Mouse (Mus musculus): ENCODE data around the gene Cpeb3. TPM values are rescaled to one million over a fixed set of nuclear protein-coding genes. Genes with fewer than 3 reads are reported as not detected.
"Not testable (repeated sequence)": the region's sequence is repeated elsewhere in the genome, so short reads cannot be mapped to it uniquely, and the experiment has no call there.

Cpeb3 gene
- total RNA-seq, 2 experiments from 2014 or later: 87.0 to 97.8 TPM

- no peak for DNase-seq (ENCODE audit: low spot score in 2 of 2)
These were observed 51.5 kb downstream of the Cpeb3 start for GRCm38 (mm10) chr19:37156770-37157336.

- no peak for DNase-seq (ENCODE audit: low spot score in 2 of 2)
These were observed 52.4 kb downstream of the Cpeb3 start for GRCm38 (mm10) chr19:37156040-37156439.

- DNase-seq (ENCODE audit: low spot score in 2 of 2): no peak
These were observed 61.3 kb downstream of the Cpeb3 start for GRCm38 (mm10) chr19:37147145-37147544.

GRCm38 (mm10) chr19:37145846-37146245 is 62.6 kb downstream of the Cpeb3 start:
- no peak for DNase-seq (ENCODE audit: low spot score in 2 of 2)

GRCm38 (mm10) chr19:37145401-37145800 is 63.0 kb downstream of the Cpeb3 start:
- DNase-seq (ENCODE audit: low spot score in 2 of 2): no peak

GRCm38 (mm10) chr19:37141623-37142022 is 66.8 kb downstream of the Cpeb3 start:
- no peak for DNase-seq (ENCODE audit: low spot score in 2 of 2)

GRCm38 (mm10) chr19:37137133-37137532 is 71.3 kb downstream of the Cpeb3 start:
- DNase-seq (ENCODE audit: low spot score in 2 of 2): no peak

- DNase-seq (ENCODE audit: low spot score in 2 of 2): not testable (repeated sequence)
These were observed 72.9 kb downstream of the Cpeb3 start for GRCm38 (mm10) chr19:37135459-37135858.

- DNase-seq (ENCODE audit: low spot score in 2 of 2): no peak
These were observed 74.7 kb downstream of the Cpeb3 start for GRCm38 (mm10) chr19:37133666-37134065.

GRCm38 (mm10) chr19:37131660-37132059 is 76.7 kb downstream of the Cpeb3 start:
- no peak for DNase-seq (ENCODE audit: low spot score in 2 of 2)

GRCm38 (mm10) chr19:37128461-37128860 is 79.9 kb downstream of the Cpeb3 start:
- DNase-seq (ENCODE audit: low spot score in 2 of 2): no peak

- no peak for DNase-seq (ENCODE audit: low spot score in 2 of 2)
These were observed 81.3 kb downstream of the Cpeb3 start for GRCm38 (mm10) chr19:37127018-37127567.

- no peak for DNase-seq (ENCODE audit: low spot score in 2 of 2)
These were observed 83.4 kb downstream of the Cpeb3 start for GRCm38 (mm10) chr19:37124961-37125360.

GRCm38 (mm10) chr19:37119281-37119680 is 89.1 kb downstream of the Cpeb3 start:
- no peak for DNase-seq (ENCODE audit: low spot score in 2 of 2)

- no peak for DNase-seq (ENCODE audit: low spot score in 2 of 2)
These were observed 92.6 kb downstream of the Cpeb3 start for GRCm38 (mm10) chr19:37115824-37116223.

GRCm38 (mm10) chr19:37115374-37115773 is 93.0 kb downstream of the Cpeb3 start:
- DNase-seq (ENCODE audit: low spot score in 2 of 2): no peak

GRCm38 (mm10) chr19:37111831-37112230 is 96.6 kb downstream of the Cpeb3 start:
- DNase-seq (ENCODE audit: low spot score in 2 of 2): no peak

- no peak for DNase-seq (ENCODE audit: low spot score in 2 of 2)
These were observed 97.9 kb downstream of the Cpeb3 start for GRCm38 (mm10) chr19:37110494-37110893.

GRCm38 (mm10) chr19:37109853-37110252 is 98.5 kb downstream of the Cpeb3 start:
- no peak for DNase-seq (ENCODE audit: low spot score in 2 of 2)

- no peak for DNase-seq (ENCODE audit: low spot score in 2 of 2)
These were observed 107.7 kb downstream of the Cpeb3 start for GRCm38 (mm10) chr19:37100689-37101088.

GRCm38 (mm10) chr19:37095666-37096330 is 112.6 kb downstream of the Cpeb3 start:
- no peak for DNase-seq (ENCODE audit: low spot score in 2 of 2)

- no peak for DNase-seq (ENCODE audit: low spot score in 2 of 2)
These were observed 115.2 kb downstream of the Cpeb3 start for GRCm38 (mm10) chr19:37093181-37093580.
